Mouse (Mus musculus): ENCODE measurements around the gene Gm37240.

GRCm38 (mm10) chr3:84744707-84745106 is 1142.6 kb downstream of the Gm37240 start:
- TF ChIP-seq CTCF (IDR thresholded peaks at IDR 0.05; ENCODE audit: insufficient read depth, low read depth, low read length) (no peak), POLR2A (IDR thresholded peaks at IDR 0.05; ENCODE audit: insufficient read depth, low read depth, low read length) (no peak)

All from olfactory bulb, adult 2 months (tissue).